Mouse (Mus musculus) adipocyte (in vitro differentiated cells): ENCODE measurements around the gene Plpp4.

ENCODE experiments used
- DNase-seq: peaks from one replicate; pipeline ENCODE4 v3.0.0-alpha.2; 2016; ENCODE audit warnings: low spot score

Gene Plpp4

GRCm38 (mm10) chr7:129256621-129257373 is at the start of gene Plpp4:
Gene Plpp4 (plus strand): TSS chr7:129257031.
- DNase-seq, result no peak

- DNase-seq, result no peak
These were observed 40.8 kb upstream of the Plpp4 start for GRCm38 (mm10) chr7:129215926-129216543.

GRCm38 (mm10) chr7:129216547-129217195 is 40.2 kb upstream of the Plpp4 start:
- DNase-seq, result no peak

- no peak for DNase-seq
These were observed 35.9 kb upstream of the Plpp4 start for GRCm38 (mm10) chr7:129220948-129221347.

- no peak for DNase-seq
These were observed 35.2 kb upstream of the Plpp4 start for GRCm38 (mm10) chr7:129221649-129222048.

- DNase-seq, result peak; percentile 3
These were observed 21.4 kb upstream of the Plpp4 start for GRCm38 (mm10) chr7:129235410-129235809.

- no peak for DNase-seq
These were observed 20.8 kb upstream of the Plpp4 start for GRCm38 (mm10) chr7:129235995-129236394.

- DNase-seq, result no peak
These were observed 5.8 kb upstream of the Plpp4 start for GRCm38 (mm10) chr7:129250981-129251380.

- no peak for DNase-seq
These were observed 3.4 kb upstream of the Plpp4 start for GRCm38 (mm10) chr7:129253406-129253805.

GRCm38 (mm10) chr7:129254126-129254525 is 2.7 kb upstream of the Plpp4 start:
- DNase-seq, result no peak

- no peak for DNase-seq
These were observed 1.4 kb upstream of the Plpp4 start for GRCm38 (mm10) chr7:129255406-129255805.

- DNase-seq, result no peak
These were observed 665 bp downstream of the Plpp4 start for GRCm38 (mm10) chr7:129257374-129258018.

GRCm38 (mm10) chr7:129258331-129258730 is 1.5 kb downstream of the Plpp4 start:
- DNase-seq, result no peak

- no peak for DNase-seq
These were observed 2.4 kb downstream of the Plpp4 start for GRCm38 (mm10) chr7:129259195-129259594.

GRCm38 (mm10) chr7:129273867-129274266 is 17.0 kb downstream of the Plpp4 start:
- no peak for DNase-seq

GRCm38 (mm10) chr7:129274726-129275125 is 17.9 kb downstream of the Plpp4 start:
- no peak for DNase-seq

- DNase-seq, result no peak
These were observed 20.9 kb downstream of the Plpp4 start for GRCm38 (mm10) chr7:129277751-129278150.

- no peak for DNase-seq
These were observed 22.0 kb downstream of the Plpp4 start for GRCm38 (mm10) chr7:129278801-129279200.

- no peak for DNase-seq
These were observed 22.4 kb downstream of the Plpp4 start for GRCm38 (mm10) chr7:129279261-129279660.

- DNase-seq, result no peak
These were observed 25.1 kb downstream of the Plpp4 start for GRCm38 (mm10) chr7:129281966-129282365.

GRCm38 (mm10) chr7:129285186-129285868 is 28.5 kb downstream of the Plpp4 start:
- no peak for DNase-seq

- DNase-seq, result no peak
These were observed 36.4 kb downstream of the Plpp4 start for GRCm38 (mm10) chr7:129293211-129293610.
